Mouse (Mus musculus) kidney, embryonic 14.5 days (tissue): ENCODE data around the gene Abcc2. TPM values are rescaled to one million over a fixed set of nuclear protein-coding genes. Genes with fewer than 3 reads are reported as not detected.

Experiments used
- polyA plus RNA-seq: library from polyadenylated mRNA; unstranded; fragments of >200 nt; fragmentation: Nextera tagmentation; extraction: Ambion mirVana; gene quantifications from 2 replicates; pipeline ENCODE4 v1.2.1, GENCODE M21; 2014

The Abcc2 gene
- polyA plus RNA-seq, 1 experiment from 2014 or later = 1.7 TPM

Other genes starting within 250 kb of the Abcc2 start
- gene Nkx2-3, start 169.9 kb upstream of the Abcc2 start, polyA plus RNA-seq = 0.14 TPM in 1 of 2 replicates, not detected in the other
- gene Slc25a28, start 107.3 kb upstream of the Abcc2 start, polyA plus RNA-seq = 13.6 TPM in 2 replicates
- gene Entpd7, start 92.5 kb upstream of the Abcc2 start, polyA plus RNA-seq = 15.7 and 16.1 TPM in 2 replicates
- 15.3 and 18.0 TPM in 2 replicates for gene Cutc, start 29.2 kb upstream of the Abcc2 start, polyA plus RNA-seq
- 5.7 and 10.5 TPM in 2 replicates for gene Cox15, start 29.2 kb upstream of the Abcc2 start, polyA plus RNA-seq
- 21.5 and 24.2 TPM in 2 replicates for gene Dnmbp, start 158.0 kb downstream of the Abcc2 start, polyA plus RNA-seq
- 20.3 and 32.3 TPM in 2 replicates for gene Cpn1, start 204.4 kb downstream of the Abcc2 start, polyA plus RNA-seq
- gene Cyp2c23, start 247.0 kb downstream of the Abcc2 start, polyA plus RNA-seq = 0.31 TPM in 1 of 2 replicates, not detected in the other